Mouse (Mus musculus): ENCODE measurements around the gene Msh5. TPM values are rescaled to one million over a fixed set of nuclear protein-coding genes. Genes with fewer than 3 reads are reported as not detected.
A peak's percentile ranks its signal among the peaks of the same experiment; 100 is the strongest.

Gene Msh5
- polyA plus RNA-seq, 1 experiment from 2014 or later: 1.9 TPM

GRCm38 (mm10) chr17:35088825-35089644, 42.5 kb upstream of the Msh5 start, which contains the start of gene Abhd16a:
Abhd16a (plus strand) TSS chr17:35089263.
- DNase-seq (ENCODE audit: low spot score): peak; percentile 94

GRCm38 (mm10) chr17:35088151-35088550, 41.6 kb upstream of the Msh5 start:
- H3K4me1 ChIP-seq (replicated peaks; ENCODE audit: control insufficient read depth, insufficient read depth): peaks cover 3% of the 10 kb centered on the region; the same call in 1 of the 2 replicates
- no peak overlapping the region for H3K27ac ChIP-seq (replicated peaks)
- H3K4me3 ChIP-seq (ENCODE audit: low read depth, low read length): no peak overlapping the region
- peaks cover 3% of the 10 kb centered on the region; the same call in 1 of the 2 replicates for H3K36me3 ChIP-seq (ENCODE audit: control insufficient read depth, insufficient read depth, low read length)
- H3K4me2 ChIP-seq (replicated peaks; ENCODE audit: low read depth): no peak overlapping the region
- no peaks in the 10 kb centered on the region for H3K9me3 ChIP-seq (ENCODE audit: control insufficient read depth, low read length)
- no peak for TF ChIP-seq EP300 (optimal IDR thresholded peaks at IDR 0.05)
- peak; percentile 65 for TF ChIP-seq CTCF (IDR thresholded peaks at IDR 0.05; ENCODE audit: low read depth)
- H3K9ac ChIP-seq (ENCODE audit: low read length): no peak overlapping the region
- 47% methylated on average over 2 of the region's 2 CpGs for WGBS
- no peaks in the 10 kb centered on the region for H3K27me3 ChIP-seq (ENCODE audit: control insufficient read depth, insufficient read depth, low read length)
- ATAC-seq (ENCODE audit: low FRiP score, low TSS enrichment) (no peak), DNase-seq (ENCODE audit: low spot score) (no peak)

More at GRCm38 (mm10) chr17:35088825-35089644, 42.5 kb upstream of the Msh5 start, which contains the start of gene Abhd16a:
- peak within 1 kb of the TSS; percentile 73 for H3K4me2 ChIP-seq (replicated peaks; ENCODE audit: low read depth)
- peak within 1 kb of the TSS; percentile 90 for H3K9ac ChIP-seq (ENCODE audit: low read length)
- H3K27ac ChIP-seq (replicated peaks): peak within 1 kb of the TSS; percentile 98
- H3K4me3 ChIP-seq (ENCODE audit: low read depth, low read length): peak within 1 kb of the TSS; percentile 70
- TF ChIP-seq EP300 (optimal IDR thresholded peaks at IDR 0.05): no peak
- TF ChIP-seq CTCF (IDR thresholded peaks at IDR 0.05; ENCODE audit: low read depth): peak; percentile 37
- H3K36me3 ChIP-seq (ENCODE audit: control insufficient read depth, insufficient read depth, low read length): peaks cover 7% of the 10 kb centered on the region
- H3K9me3 ChIP-seq (ENCODE audit: control insufficient read depth, low read length): no peaks in the 10 kb centered on the region
- peak; percentile 98 for ATAC-seq (ENCODE audit: low FRiP score, low TSS enrichment)
- peaks cover 3% of the 10 kb centered on the region; the same call in 1 of the 2 replicates for H3K4me1 ChIP-seq (replicated peaks; ENCODE audit: control insufficient read depth, insufficient read depth)
- 3% methylated on average over 61 of the region's 67 CpGs for WGBS
- no peaks in the 10 kb centered on the region for H3K27me3 ChIP-seq (ENCODE audit: control insufficient read depth, insufficient read depth, low read length)

- WGBS: 65% methylated on average over 7 of the region's 7 CpGs
- no peak for DNase-seq (ENCODE audit: low spot score)
Observed at GRCm38 (mm10) chr17:35085208-35085865, 38.8 kb upstream of the Msh5 start, which contains the start of gene Ly6g6f. Ly6g6f (minus strand) TSS chr17:35085610.

GRCm38 (mm10) chr17:35083929-35084497, 37.5 kb upstream of the Msh5 start:
- DNase-seq (ENCODE audit: low spot score) (no peak), ATAC-seq (ENCODE audit: low FRiP score, low TSS enrichment) (no peak)
- Histone ChIP-seq H3K9ac (ENCODE audit: low read length) (no peak overlapping the region), H3K4me3 (ENCODE audit: low read depth, low read length) (no peak overlapping the region), H3K4me2 (replicated peaks; ENCODE audit: low read depth) (no peak overlapping the region), H3K27ac (replicated peaks) (no peak overlapping the region), H3K27me3 (ENCODE audit: control insufficient read depth, insufficient read depth, low read length) (no peaks in the 10 kb centered on the region), H3K36me3 (ENCODE audit: control insufficient read depth, insufficient read depth, low read length) (no peaks in the 10 kb centered on the region), H3K9me3 (ENCODE audit: control insufficient read depth, low read length) (no peaks in the 10 kb centered on the region), H3K4me1 (replicated peaks; ENCODE audit: control insufficient read depth, insufficient read depth) (no peaks in the 10 kb centered on the region; the same call in 1 of the 2 replicates)
- no peak for TF ChIP-seq EP300 (optimal IDR thresholded peaks at IDR 0.05)
- no peak for TF ChIP-seq CTCF (IDR thresholded peaks at IDR 0.05; ENCODE audit: low read depth)
- WGBS: 78% methylated on average over 3 of the region's 3 CpGs

More at GRCm38 (mm10) chr17:35085208-35085865, 38.8 kb upstream of the Msh5 start, which contains the start of gene Ly6g6f:
- no peak within 1 kb of the TSS for H3K27ac ChIP-seq (replicated peaks)
- no peaks in the 10 kb centered on the region for H3K9me3 ChIP-seq (ENCODE audit: control insufficient read depth, low read length)
- no peaks in the 10 kb centered on the region for H3K36me3 ChIP-seq (ENCODE audit: control insufficient read depth, insufficient read depth, low read length)
- no peak within 1 kb of the TSS for H3K9ac ChIP-seq (ENCODE audit: low read length)
- peaks cover 2% of the 10 kb centered on the region; the same call in 1 of the 2 replicates for H3K4me1 ChIP-seq (replicated peaks; ENCODE audit: control insufficient read depth, insufficient read depth)
- no peak for ATAC-seq (ENCODE audit: low FRiP score, low TSS enrichment)
- no peak within 1 kb of the TSS for H3K4me3 ChIP-seq (ENCODE audit: low read depth, low read length)
- no peaks in the 10 kb centered on the region for H3K27me3 ChIP-seq (ENCODE audit: control insufficient read depth, insufficient read depth, low read length)
- no peak within 1 kb of the TSS for H3K4me2 ChIP-seq (replicated peaks; ENCODE audit: low read depth)
- TF ChIP-seq CTCF (IDR thresholded peaks at IDR 0.05; ENCODE audit: low read depth) (no peak), EP300 (optimal IDR thresholded peaks at IDR 0.05) (no peak)

GRCm38 (mm10) chr17:35082841-35083576, 36.5 kb upstream of the Msh5 start:
- no peak overlapping the region for H3K27ac ChIP-seq (replicated peaks)
- no peak overlapping the region for H3K9ac ChIP-seq (ENCODE audit: low read length)
- H3K4me1 ChIP-seq (replicated peaks; ENCODE audit: control insufficient read depth, insufficient read depth): no peaks in the 10 kb centered on the region; the same call in 1 of the 2 replicates
- H3K27me3 ChIP-seq (ENCODE audit: control insufficient read depth, insufficient read depth, low read length): no peaks in the 10 kb centered on the region
- no peak overlapping the region for H3K4me3 ChIP-seq (ENCODE audit: low read depth, low read length)
- no peaks in the 10 kb centered on the region for H3K9me3 ChIP-seq (ENCODE audit: control insufficient read depth, low read length)
- no peak for DNase-seq (ENCODE audit: low spot score)
- WGBS: 87% methylated on average over 16 of the region's 16 CpGs
- no peaks in the 10 kb centered on the region for H3K36me3 ChIP-seq (ENCODE audit: control insufficient read depth, insufficient read depth, low read length)
- TF ChIP-seq EP300 (optimal IDR thresholded peaks at IDR 0.05) (no peak), CTCF (IDR thresholded peaks at IDR 0.05; ENCODE audit: low read depth) (no peak)
- no peak overlapping the region for H3K4me2 ChIP-seq (replicated peaks; ENCODE audit: low read depth)
- ATAC-seq (ENCODE audit: low FRiP score, low TSS enrichment): no peak

Measured in stomach, postnatal 0 days (tissue).